Mouse (Mus musculus): ENCODE results near the gene Pdk2.

GRCm38 (mm10) chr11:95077956-95078355, 36.8 kb upstream of the Pdk2 start:
- no peak for TF ChIP-seq CTCF (IDR thresholded peaks at IDR 0.05; ENCODE audit: extremely low read depth, insufficient read depth, low read length)
- TF ChIP-seq POLR2A (IDR thresholded peaks at IDR 0.05; ENCODE audit: extremely low read depth, insufficient read depth, low read length) = no peak

All from cortical plate, adult 2 months (tissue).